Mouse (Mus musculus) adrenal gland, postnatal 14 days (tissue): ENCODE measurements around the gene Rptor. TPM values are rescaled to one million over a fixed set of nuclear protein-coding genes. Genes with fewer than 3 reads are reported as not detected.

Source experiments
- DNase-seq: peaks from one replicate; pipeline ENCODE4 v3.0.0; 2021; ENCODE audit warnings: mixed read lengths
- total RNA-seq: library from RNA; stranded (reverse); gene quantifications from 2 replicates; pipeline ENCODE4 v1.2.3, GENCODE M21; 2021

Gene Rptor
- total RNA-seq, 1 experiment from 2014 or later, result 47.9 TPM

- DNase-seq, result no peak
These were observed 136.5 kb downstream of the Rptor start for GRCm38 (mm10) chr11:119738990-119739846.

DNA sequence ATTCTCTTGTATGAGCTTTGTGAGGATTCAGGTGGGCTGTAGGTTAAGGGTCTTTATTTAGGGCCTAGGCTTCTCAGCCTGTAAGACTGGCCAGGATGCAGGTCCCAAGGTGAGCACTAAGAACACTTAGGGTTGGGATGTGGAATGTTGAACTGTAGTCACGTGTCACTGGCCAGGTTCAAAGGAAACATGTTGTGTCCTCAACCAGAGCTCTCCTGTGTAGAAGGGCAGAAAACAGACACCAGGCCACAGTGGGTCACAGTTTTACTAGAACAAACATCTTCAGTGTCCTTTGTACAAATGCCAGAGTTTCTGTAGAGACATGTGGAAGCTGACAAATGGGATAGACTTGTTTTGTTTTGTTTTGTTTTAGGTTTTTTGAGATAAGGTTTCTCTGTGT is 138.7 kb downstream of the Rptor start:
- DNase-seq, result no peak

GRCm38 (mm10) chr11:119744436-119744835 is 141.7 kb downstream of the Rptor start:
- no peak for DNase-seq

- DNase-seq, result no peak
These were observed 142.6 kb downstream of the Rptor start for GRCm38 (mm10) chr11:119745333-119745732.

DNA sequence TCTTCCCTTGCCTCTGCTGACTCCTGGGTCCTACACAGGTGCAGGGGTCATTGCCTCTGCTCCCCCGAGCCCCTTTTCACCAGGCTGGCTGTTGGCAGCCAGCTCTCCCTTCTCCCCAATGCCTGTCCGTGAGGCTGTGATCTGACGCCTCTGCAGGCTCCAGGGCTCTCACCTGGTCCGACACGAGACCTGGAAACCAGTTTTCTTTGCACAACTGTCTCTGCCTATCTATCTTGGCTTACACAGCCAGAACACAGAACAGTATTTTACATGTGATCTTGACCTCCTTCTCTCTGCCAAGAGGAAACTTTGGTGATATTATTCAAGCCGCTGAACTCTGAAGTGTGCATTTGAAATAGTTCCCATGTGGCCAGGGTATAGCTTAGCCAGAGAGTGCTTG is 151.8 kb downstream of the Rptor start:
- DNase-seq, result no peak

DNA sequence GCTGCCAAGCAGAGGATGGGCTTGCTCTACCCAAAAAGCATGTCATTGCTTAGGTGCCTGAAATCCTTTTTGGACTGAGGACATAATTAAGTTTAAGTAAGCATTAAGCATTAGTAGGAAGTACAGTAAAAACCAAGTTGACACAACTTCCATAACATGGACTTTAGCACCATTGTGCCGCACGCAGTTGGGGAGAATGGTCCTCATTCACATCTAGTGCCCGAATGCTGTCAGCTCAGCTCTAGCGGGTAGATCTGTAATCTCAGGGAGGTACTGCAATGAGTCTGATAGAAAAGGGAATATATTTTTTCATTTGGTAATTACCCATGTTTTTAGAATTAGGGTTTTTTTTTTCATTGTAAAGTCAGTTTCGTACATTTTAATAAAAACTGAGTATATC is 155.5 kb downstream of the Rptor start:
- no peak for DNase-seq

GRCm38 (mm10) chr11:119758705-119759327 is 156.1 kb downstream of the Rptor start:
- no peak for DNase-seq

DNA sequence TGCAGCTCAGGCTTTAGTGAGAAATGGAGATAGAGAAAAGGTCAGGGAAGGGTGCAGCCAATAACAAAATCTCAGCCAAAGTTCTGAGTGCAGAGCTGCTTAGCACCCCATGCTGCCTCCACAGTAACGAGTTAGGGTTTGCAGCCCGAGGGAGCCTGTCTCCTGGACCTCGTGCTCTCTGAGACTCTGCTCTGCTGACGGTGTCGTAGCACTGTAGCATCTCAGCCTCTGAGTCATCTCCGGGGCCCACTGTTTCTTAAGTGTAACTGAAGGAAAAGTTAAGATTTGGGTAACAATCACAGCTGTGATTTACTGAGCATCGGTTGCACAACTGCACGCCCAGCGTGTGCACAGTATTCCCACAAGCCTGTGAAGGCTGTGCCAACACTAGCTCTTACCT is 160.2 kb downstream of the Rptor start:
- DNase-seq, result no peak

GRCm38 (mm10) chr11:119766023-119766422 is 163.3 kb downstream of the Rptor start:
- DNase-seq, result no peak

DNA sequence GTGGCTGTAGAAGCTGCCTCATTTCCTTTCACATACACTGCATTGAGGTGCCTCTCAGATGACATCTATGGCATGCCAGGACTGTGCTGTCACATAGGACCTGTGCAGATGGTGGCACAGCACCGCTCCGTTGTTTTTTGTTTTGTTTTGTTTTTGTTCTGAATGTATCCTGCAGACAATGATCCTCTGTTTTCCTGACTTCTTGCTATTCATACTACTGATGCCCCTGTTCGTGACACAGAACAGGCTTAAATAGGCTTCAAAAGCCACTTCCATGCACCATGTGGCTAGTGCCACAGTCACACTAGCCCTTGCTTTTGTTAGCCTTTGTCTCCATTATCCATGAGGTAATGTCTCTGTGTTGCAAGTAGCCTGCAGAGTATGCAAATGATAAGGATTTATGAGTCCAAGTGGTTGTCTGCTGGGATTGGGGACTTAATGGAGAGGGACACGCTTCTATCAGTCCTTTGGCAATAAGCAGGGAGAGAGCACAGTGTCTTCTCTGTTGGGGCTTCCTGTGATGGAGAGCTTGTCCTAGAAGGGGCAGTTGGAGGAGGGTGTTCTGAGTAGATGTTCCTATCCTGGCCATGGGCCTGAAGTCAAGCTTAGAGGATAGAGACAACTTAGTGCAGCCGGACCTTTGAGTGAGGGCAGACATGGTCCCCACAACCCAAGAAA is 164.2 kb downstream of the Rptor start:
- no peak for DNase-seq

- DNase-seq, result no peak
These were observed 164.8 kb downstream of the Rptor start for GRCm38 (mm10) chr11:119767525-119767924.

GRCm38 (mm10) chr11:119768511-119768910 is 165.8 kb downstream of the Rptor start:
- no peak for DNase-seq

- DNase-seq, result no peak
These were observed 167.0 kb downstream of the Rptor start for GRCm38 (mm10) chr11:119769666-119770065.

DNA sequence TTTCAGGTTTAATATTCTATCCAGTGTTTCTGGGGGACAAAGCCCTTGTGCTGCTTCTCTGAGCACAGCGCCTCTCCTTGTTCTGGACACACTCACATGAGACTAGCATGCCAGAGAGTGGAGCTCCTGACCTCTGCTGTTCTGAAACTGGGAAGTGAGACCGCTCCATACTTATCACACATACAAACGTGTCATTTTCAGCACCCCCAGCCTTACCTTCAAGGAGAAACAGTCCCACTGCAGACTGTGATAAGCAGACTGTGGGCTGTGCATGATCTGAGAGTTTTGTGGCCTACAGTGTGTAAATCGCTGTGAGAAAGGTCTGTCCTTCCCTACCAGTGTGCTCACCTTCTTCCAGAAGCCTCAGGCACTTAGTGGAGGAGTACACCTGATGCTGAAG is 168.3 kb downstream of the Rptor start:
- DNase-seq, result no peak

GRCm38 (mm10) chr11:119772896-119773295 is 170.2 kb downstream of the Rptor start:
- no peak for DNase-seq

DNA sequence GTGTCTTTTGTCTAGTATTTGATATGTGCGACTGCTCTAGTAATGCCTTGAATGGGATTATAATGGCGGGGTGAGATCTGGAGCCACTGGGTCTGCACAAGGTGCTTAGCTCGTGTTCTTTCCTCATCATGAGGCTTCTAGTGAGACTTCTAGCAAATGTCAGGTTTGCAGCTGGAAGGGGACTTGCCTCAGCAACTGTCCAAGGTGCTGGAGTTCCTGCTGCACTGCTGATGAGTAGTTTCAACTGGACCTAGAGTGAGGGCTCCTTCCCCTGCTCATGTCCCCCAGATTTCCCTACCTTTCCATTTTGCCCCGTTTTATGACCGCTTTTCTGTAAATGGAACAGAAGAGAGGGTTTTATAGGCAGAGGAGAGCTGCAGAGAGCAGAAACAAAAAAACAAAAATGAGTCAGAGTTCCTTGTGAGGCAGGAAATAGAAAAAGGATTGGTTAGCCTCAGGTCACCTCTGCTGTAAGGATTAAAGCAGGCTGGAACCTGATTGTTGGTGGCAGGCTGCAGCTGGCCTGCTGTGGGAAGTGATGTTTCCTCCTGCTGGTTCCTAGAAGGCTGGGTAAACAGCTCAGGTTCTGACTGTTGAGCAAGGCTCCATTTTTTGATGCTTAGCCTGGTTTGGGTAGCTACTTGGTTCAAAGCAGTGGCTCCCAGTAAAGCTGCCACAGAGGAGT is 172.5 kb downstream of the Rptor start:
- no peak for DNase-seq

DNA sequence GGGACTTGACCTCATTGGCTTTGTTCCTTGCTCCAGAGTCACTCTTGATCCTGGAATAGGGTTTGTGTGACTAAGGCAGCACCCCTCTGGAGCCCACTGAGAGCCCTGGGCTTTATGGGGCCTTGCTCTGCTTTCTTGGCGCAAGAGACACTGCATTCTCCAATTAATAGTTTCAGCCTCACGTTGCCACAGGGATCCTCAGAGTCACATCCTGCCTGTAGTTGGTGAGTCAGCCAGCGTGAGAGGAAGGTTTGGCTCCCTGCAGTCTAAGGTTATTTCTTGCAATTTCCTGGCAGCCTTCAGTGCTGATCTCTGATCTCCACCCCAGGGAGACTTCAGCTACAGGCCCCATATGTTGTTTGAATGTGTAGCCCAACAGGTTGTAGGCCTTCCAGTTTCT is 174.5 kb downstream of the Rptor start:
- DNase-seq, result peak; percentile 30

- no peak for DNase-seq
These were observed 175.2 kb downstream of the Rptor start for GRCm38 (mm10) chr11:119777872-119778271.

DNA sequence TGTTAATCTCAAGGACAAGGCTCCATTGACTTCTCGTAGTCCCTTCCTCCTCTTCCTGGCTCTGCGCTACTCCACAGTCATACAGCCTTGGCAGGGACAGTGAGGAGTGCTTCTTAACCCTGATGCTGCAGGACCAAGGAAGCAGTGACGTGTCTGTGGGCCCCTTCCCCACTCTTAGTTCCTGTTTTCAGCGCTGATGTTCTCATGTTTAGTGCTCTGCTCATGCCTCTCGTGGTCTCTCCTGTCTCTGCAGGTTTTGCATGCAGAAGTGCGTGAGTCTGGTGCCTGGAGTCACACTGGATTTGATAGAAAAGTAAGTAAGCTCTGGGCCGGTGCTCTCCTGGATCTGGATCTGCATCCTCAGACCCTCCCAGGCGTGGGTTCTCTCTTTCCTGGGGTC is 177.6 kb downstream of the Rptor start:
- DNase-seq, result no peak

DNA sequence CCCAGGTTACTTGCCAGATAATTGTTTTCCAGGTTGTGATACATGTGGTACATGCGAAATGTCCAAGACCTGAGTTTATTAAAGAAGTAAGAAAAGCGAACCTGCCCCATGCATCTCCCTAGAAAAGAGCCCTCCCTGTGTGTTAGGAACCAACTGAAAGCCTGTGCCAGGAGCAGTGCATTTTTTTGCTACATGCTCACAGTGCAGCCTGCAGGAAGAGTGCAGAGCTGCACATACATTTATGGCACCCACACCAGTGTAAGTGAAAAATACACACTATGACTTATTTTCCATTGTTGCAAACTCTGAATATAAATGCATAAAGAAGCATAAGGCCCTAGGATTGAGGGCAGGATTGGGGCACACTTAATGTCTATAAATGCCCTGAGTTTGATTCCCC is 178.5 kb downstream of the Rptor start:
- DNase-seq, result no peak

- DNase-seq, result no peak
These were observed 179.0 kb downstream of the Rptor start for GRCm38 (mm10) chr11:119781726-119782125.

GRCm38 (mm10) chr11:119783653-119784052 is 180.9 kb downstream of the Rptor start:
- DNase-seq, result no peak
